Mouse (Mus musculus) kidney, adult 2 months (tissue): ENCODE results near the gene Ddx20. TPM values are rescaled to one million over a fixed set of nuclear protein-coding genes. Genes with fewer than 3 reads are reported as not detected.

ENCODE experiments used
- DNase-seq: peaks from one replicate; pipeline ENCODE4 v3.0.0; 2021
- H3K27ac ChIP-seq: fragments of 200-500 bp; 2 replicates; pipeline ENCODE4 v1.5.1; 2012; ENCODE audit warnings: low read depth, low read length, control low read depth, inconsistent platforms; ENCODE audit not compliant: insufficient read depth
- H3K27me3 ChIP-seq: fragments of 200-500 bp; replicated peaks from 2 replicates; pipeline ENCODE4 v1.6.1; 2012; ENCODE audit warnings: mild to moderate bottlenecking, moderate library complexity, low read length, inconsistent platforms; ENCODE audit not compliant: control insufficient read depth, insufficient read depth
- H3K36me3 ChIP-seq: fragments of 200-500 bp; 2 replicates; pipeline ENCODE4 v1.6.1; 2012; ENCODE audit warnings: mild to moderate bottlenecking, moderate library complexity, low read length, inconsistent platforms; ENCODE audit not compliant: control insufficient read depth, insufficient read depth
- H3K4me1 ChIP-seq: fragments of 200-500 bp; 2 replicates; pipeline ENCODE4 v1.6.1; 2011; ENCODE audit warnings: low read length; ENCODE audit not compliant: control insufficient read depth, insufficient read depth
- H3K4me3 ChIP-seq: fragments of 200-500 bp; 2 replicates; pipeline ENCODE4 v1.5.1; 2011; ENCODE audit warnings: mild to moderate bottlenecking, low read depth, low read length, control low read depth; ENCODE audit not compliant: insufficient read depth
- CTCF ChIP-seq: fragments of 200-500 bp; conservative IDR thresholded peaks from 2 replicates; pipeline ENCODE4 v1.5.1; 2011; ENCODE audit warnings: low read depth, mild to moderate bottlenecking, control low read depth, low read length, moderate library complexity, mixed read lengths; ENCODE audit not compliant: insufficient read depth, insufficient read length
- POLR2A ChIP-seq: fragments of 200-500 bp; IDR thresholded peaks from one replicate; pipeline ENCODE4 v1.6.1; 2011; ENCODE audit warnings: low read depth, low read length, control low read depth
- WGBS: fragments of 180-500 bp; shearing (Covaris S2); methylation state at CpG from one replicate; pipeline ENCODE4 v1.1.7; 2018; 5-methylcytosine and 5-hydroxymethylcytosine counted together
- polyA plus RNA-seq: library from polyadenylated mRNA; depleted of rRNA; stranded (reverse); fragments of >200 nt; gene quantifications from 2 replicates; pipeline ENCODE4 v1.2.3, GENCODE M21; 2012

The Ddx20 gene
- polyA plus RNA-seq, 1 experiment, result 6.5 TPM

DNA sequence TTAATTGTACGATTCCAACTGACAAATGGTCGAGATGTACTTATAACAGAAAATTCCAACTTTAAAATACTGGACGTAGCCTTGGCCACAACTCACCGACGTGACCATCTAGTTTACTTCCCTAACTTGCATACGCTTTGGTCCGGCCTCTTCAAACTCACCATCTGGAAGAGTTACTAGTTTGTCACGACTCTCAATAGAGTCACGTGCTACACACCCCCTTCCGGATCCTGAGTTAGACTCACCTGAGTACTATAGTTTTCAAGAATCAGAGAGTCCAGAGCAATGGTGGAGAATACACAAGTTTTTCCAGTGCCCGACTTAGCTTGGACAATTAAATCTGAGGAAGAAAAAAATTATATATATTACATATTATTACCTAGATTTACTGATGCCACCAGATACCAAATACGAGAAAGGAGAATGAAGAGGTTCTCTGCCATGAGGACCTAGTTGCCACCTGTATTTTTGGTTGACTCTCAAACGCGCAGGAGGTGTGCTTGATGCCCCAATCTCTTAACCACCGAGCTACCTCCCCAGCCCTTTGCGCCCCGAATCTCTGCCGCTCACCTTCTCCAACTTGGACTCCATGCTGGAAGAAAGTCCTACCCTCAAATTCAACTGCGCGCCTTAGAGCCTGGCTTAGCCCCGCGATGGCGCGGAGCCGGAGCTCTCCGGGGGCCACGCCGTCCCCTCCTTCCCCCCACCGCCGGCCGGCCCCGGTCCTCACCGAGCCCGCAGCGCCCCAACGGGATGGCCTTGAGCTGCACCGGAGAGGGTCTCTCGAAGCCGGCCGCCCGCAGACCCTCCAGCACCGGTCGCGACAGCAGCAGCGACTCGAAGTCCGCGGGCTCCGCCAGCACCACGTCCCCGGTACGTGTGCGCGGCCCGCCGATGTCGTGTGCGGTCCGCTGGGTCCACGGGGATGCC, 715 bp downstream of the Ddx20 start:
- H3K27me3 ChIP-seq, result no peaks in the 10 kb centered on the region
- 7% methylated on average over 60 of the region's 60 CpGs for WGBS
- peak overlapping the region; percentile 98 for H3K4me3 ChIP-seq
- peaks cover 3% of the 10 kb centered on the region; the same call in 1 of the 2 replicates for H3K4me1 ChIP-seq
- no peak for DNase-seq
- TF ChIP-seq CTCF (no peak), POLR2A (no peak)
- H3K36me3 ChIP-seq, result no peaks in the 10 kb centered on the region; the same call in 1 of the 2 replicates
- H3K27ac ChIP-seq, result no peak overlapping the region

DNA sequence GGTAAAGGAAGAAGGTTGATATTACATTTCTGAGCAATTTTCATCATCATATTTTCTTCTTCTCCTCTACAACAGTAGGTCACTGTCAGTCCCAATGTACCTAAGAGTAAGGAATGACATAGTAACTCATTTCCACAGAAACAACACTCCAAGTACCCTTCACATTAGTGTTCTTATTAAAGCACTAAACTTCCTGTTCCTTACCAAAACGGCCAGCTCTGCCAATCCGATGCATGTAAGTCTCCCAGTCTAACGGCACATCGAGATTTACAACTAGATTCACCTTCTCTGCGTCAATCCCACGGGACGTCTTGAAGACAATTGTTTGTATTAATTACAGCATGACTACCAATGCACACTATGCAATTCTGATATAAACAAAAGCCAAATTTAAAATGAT, 7.0 kb downstream of the Ddx20 start:
- 89% methylated on average over 7 of the region's 7 CpGs for WGBS
- Histone ChIP-seq H3K27ac (no peak overlapping the region), H3K4me3 (no peak overlapping the region), H3K27me3 (no peaks in the 10 kb centered on the region), H3K36me3 (peaks cover 5% of the 10 kb centered on the region; the same call in 1 of the 2 replicates), H3K4me1 (no peaks in the 10 kb centered on the region)
- DNase-seq, result no peak
- TF ChIP-seq POLR2A (no peak), CTCF (no peak)

- H3K27ac ChIP-seq, result no peak overlapping the region
- DNase-seq, result no peak
- H3K36me3 ChIP-seq, result peaks cover 2% of the 10 kb centered on the region; the same call in 1 of the 2 replicates
- no peaks in the 10 kb centered on the region for H3K4me1 ChIP-seq
- no peaks in the 10 kb centered on the region; the same call in 1 of the 2 replicates for H3K27me3 ChIP-seq
- H3K4me3 ChIP-seq, result no peak overlapping the region
- no peak for TF ChIP-seq POLR2A
- TF ChIP-seq CTCF, result no peak
- WGBS, result 33% methylated on average over 2 of the region's 2 CpGs
These were observed 11.4 kb downstream of the Ddx20 start for GRCm38 (mm10) chr3:105675932-105676331.

- no peaks in the 10 kb centered on the region for H3K4me1 ChIP-seq
- WGBS, result 23% methylated on average over 7 of the region's 7 CpGs
- TF ChIP-seq CTCF (peak; percentile 57), POLR2A (no peak)
- no peaks in the 10 kb centered on the region; the same call in 1 of the 2 replicates for H3K36me3 ChIP-seq
- no peaks in the 10 kb centered on the region; the same call in 1 of the 2 replicates for H3K27me3 ChIP-seq
- H3K27ac ChIP-seq, result no peak overlapping the region
- peak; percentile 85 for DNase-seq
- no peak overlapping the region for H3K4me3 ChIP-seq
These were observed 12.7 kb downstream of the Ddx20 start for GRCm38 (mm10) chr3:105674595-105675218.

- 81% methylated on average over 1 of the region's 1 CpGs for WGBS
These were observed 16.6 kb downstream of the Ddx20 start for GRCm38 (mm10) chr3:105670801-105671200.

DNA sequence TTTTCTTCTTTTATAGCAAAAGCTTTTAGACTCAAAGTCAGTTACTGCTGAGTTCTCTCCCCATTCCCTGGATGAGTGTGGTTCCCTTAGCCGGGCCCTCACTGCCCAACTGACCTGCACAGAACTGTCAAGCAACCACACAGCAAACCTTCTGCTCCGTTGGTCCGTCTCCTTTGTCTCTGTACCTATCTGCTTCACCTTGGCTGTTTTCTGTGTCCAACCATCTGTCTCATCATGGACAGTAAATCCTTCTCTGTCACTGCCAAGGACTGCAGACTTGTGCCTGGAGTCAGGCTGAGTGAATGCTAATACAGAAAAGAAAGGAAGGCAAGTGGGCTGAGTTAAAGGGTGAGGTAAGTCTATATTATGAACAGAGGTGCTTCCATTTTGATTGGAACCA, 17.6 kb downstream of the Ddx20 start:
- Histone ChIP-seq H3K4me1 (no peaks in the 10 kb centered on the region), H3K4me3 (no peak overlapping the region), H3K27ac (no peak overlapping the region), H3K36me3 (no peaks in the 10 kb centered on the region), H3K27me3 (no peaks in the 10 kb centered on the region; the same call in 1 of the 2 replicates)
- WGBS, result 89% methylated on average over 3 of the region's 3 CpGs
- TF ChIP-seq POLR2A (no peak), CTCF (no peak)
- DNase-seq, result no peak

More at GRCm38 (mm10) chr3:105670801-105671200, 16.6 kb downstream of the Ddx20 start:
- Histone ChIP-seq H3K4me3 (no peak overlapping the region), H3K27me3 (no peaks in the 10 kb centered on the region; the same call in 1 of the 2 replicates), H3K36me3 (no peaks in the 10 kb centered on the region), H3K4me1 (no peaks in the 10 kb centered on the region), H3K27ac (no peak overlapping the region)
- TF ChIP-seq POLR2A (no peak), CTCF (no peak)
- DNase-seq, result no peak

DNA sequence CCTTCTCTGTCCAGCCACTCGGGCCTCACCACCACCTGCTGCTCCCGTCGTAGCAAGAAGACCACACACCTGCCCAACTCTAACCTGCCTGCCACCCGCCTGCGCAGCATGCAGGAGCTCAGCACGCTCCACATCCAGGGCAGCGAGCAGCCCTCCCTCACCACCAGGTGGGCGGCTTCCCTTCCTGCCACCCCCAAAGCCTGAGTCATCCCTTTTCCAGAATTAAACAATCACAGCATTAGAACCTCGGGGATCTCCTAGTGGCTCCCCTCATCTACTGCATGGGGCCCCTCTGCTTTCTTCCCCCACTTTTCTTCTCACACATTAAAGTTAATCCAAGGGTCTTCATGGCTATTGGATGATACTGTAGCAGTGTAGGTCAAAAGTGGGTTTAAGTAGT, 19.2 kb downstream of the Ddx20 start:
- DNase-seq, result no peak
- no peak overlapping the region for H3K27ac ChIP-seq
- TF ChIP-seq CTCF (no peak), POLR2A (no peak)
- no peaks in the 10 kb centered on the region for H3K4me1 ChIP-seq
- 67% methylated on average over 9 of the region's 9 CpGs for WGBS
- no peak overlapping the region for H3K4me3 ChIP-seq
- H3K36me3 ChIP-seq, result no peaks in the 10 kb centered on the region
- no peaks in the 10 kb centered on the region for H3K27me3 ChIP-seq
